Mouse (Mus musculus): ENCODE measurements at regions not wholly inside any gene's neighbourhood (a gene's known extent, or its start where the extent isn't known, plus 50 kb on each side); places are given as distances from the start of the nearest gene placed in this dataset.

- TF ChIP-seq POLR2A (IDR thresholded peaks at IDR 0.05; ENCODE audit: borderline replicate concordance, extremely low read depth, insufficient read depth, insufficient read length, poor library complexity, severe bottlenecking) (no peak), CTCF (IDR thresholded peaks at IDR 0.05; ENCODE audit: borderline replicate concordance, extremely low read depth, insufficient read depth, insufficient read length) (no peak)
Measured at GRCm38 (mm10) chr4:105299358-105299757, 142.2 kb downstream of the Plpp3 start.

All from brain, embryonic 14.5 days (tissue).